Mouse (Mus musculus) intestine, postnatal 0 days (tissue): Measurements from ENCODE around the gene Nbea. TPM values are rescaled to one million over a fixed set of nuclear protein-coding genes. Genes with fewer than 3 reads are reported as not detected.

Experiments used
- ATAC-seq: fragments of 200-750 bp; cut with Nextera tagmentation; 2 replicates; pipeline ENCODE4 v1.8.0; 2017; ENCODE audit warnings: mild to moderate bottlenecking, moderate TSS enrichment, moderate library complexity
- H3K27ac ChIP-seq: fragments of 300-500 bp; sonication (generic); 2 replicates; pipeline ENCODE4 v1.5.1; 2014; ENCODE audit warnings: mild to moderate bottlenecking, low read depth, low read length, moderate library complexity
- H3K27me3 ChIP-seq: fragments of 300-500 bp; sonication (generic); replicated peaks from 2 replicates; pipeline ENCODE4 v1.6.1; 2014; ENCODE audit warnings: low read length, mixed read lengths; ENCODE audit not compliant: control insufficient read depth, insufficient read depth
- H3K36me3 ChIP-seq: fragments of 300-500 bp; sonication (generic); 2 replicates; pipeline ENCODE4 v1.6.1; 2014; ENCODE audit warnings: mild to moderate bottlenecking, moderate library complexity; ENCODE audit not compliant: control insufficient read depth, insufficient read depth
- H3K4me1 ChIP-seq: fragments of 300-500 bp; sonication (generic); replicated peaks from 2 replicates; pipeline ENCODE4 v1.6.1; 2014; ENCODE audit warnings: antibody characterized with exemption, low read length, mixed read lengths; ENCODE audit not compliant: control insufficient read depth, insufficient read depth
- H3K4me2 ChIP-seq: fragments of 300-500 bp; sonication (generic); replicated peaks from 2 replicates; pipeline ENCODE4 v1.6.1; 2014; ENCODE audit warnings: low read depth, mild to moderate bottlenecking, moderate library complexity
- H3K4me3 ChIP-seq: fragments of 300-500 bp; sonication (generic); 2 replicates; pipeline ENCODE4 v1.5.1; 2014; ENCODE audit warnings: low read depth, low read length
- H3K9ac ChIP-seq: fragments of 300-500 bp; sonication (generic); 2 replicates; pipeline ENCODE4 v1.6.1; 2014; ENCODE audit warnings: mild to moderate bottlenecking, low read depth, low read length
- H3K9me3 ChIP-seq: fragments of 300-500 bp; sonication (generic); 2 replicates; pipeline ENCODE4 v1.6.1; 2016; ENCODE audit warnings: mixed run types; ENCODE audit not compliant: control insufficient read depth
- CTCF ChIP-seq: sonication (generic); IDR thresholded peaks from 2 replicates; pipeline ENCODE4 v1.5.1; 2016; ENCODE audit warnings: low read depth, mild to moderate bottlenecking, control low read depth, antibody characterized with exemption, moderate library complexity
- WGBS: fragments of 180-500 bp; shearing (Covaris S2); extraction: QIAGEN DNeasy Blood & Tissue Kit; methylation state at CpG from one replicate; pipeline ENCODE4 v1.1.7; 2014; 5-methylcytosine and 5-hydroxymethylcytosine counted together
- polyA plus RNA-seq: library from polyadenylated mRNA; unstranded; fragments of >200 nt; fragmentation: Nextera tagmentation; extraction: Ambion mirVana; gene quantifications from 2 replicates; pipeline ENCODE4 v1.2.1, GENCODE M21; 2015

Nbea gene
- polyA plus RNA-seq, 1 experiment from 2014 or later: 4.2 TPM

DNA sequence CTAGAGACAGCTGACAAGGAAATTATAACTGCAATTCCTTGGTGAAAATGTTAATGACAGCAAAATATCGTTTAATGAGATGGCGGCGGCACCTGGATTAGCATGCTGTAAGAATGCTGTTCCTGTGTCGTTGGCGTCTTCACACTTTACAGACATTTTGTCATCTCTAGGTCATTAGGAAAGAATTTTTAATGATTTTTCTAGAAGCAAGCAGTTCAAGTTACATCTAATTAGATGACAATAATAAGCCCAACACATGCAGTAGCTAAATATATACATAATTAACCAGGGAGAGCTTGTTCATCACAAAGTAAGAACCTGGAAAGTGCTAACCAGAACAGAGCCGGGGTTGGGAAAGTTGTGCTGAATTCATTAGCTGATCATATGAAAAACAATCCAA lies 469.2 kb downstream of the Nbea start:
- H3K4me3 ChIP-seq: no peak overlapping the region
- no peaks in the 10 kb centered on the region for H3K4me1 ChIP-seq
- no peak overlapping the region for H3K4me2 ChIP-seq
- H3K36me3 ChIP-seq: no peaks in the 10 kb centered on the region
- H3K9me3 ChIP-seq: no peaks in the 10 kb centered on the region
- no peak overlapping the region for H3K27ac ChIP-seq
- no peaks in the 10 kb centered on the region for H3K27me3 ChIP-seq
- TF ChIP-seq CTCF: no peak
- no peak for ATAC-seq
- H3K9ac ChIP-seq: no peak overlapping the region
- WGBS: 92% methylated on average over 6 of the region's 6 CpGs

- ATAC-seq: no peak
- H3K27me3 ChIP-seq: no peaks in the 10 kb centered on the region
- no peak overlapping the region for H3K9ac ChIP-seq
- H3K4me2 ChIP-seq: no peak overlapping the region
- no peaks in the 10 kb centered on the region for H3K4me1 ChIP-seq
- 88% methylated on average over 3 of the region's 3 CpGs for WGBS
- no peaks in the 10 kb centered on the region for H3K36me3 ChIP-seq
- TF ChIP-seq CTCF: no peak
- no peak overlapping the region for H3K4me3 ChIP-seq
- H3K27ac ChIP-seq: no peak overlapping the region
- H3K9me3 ChIP-seq: no peaks in the 10 kb centered on the region
Measured at GRCm38 (mm10) chr3:55713856-55714255, 469.6 kb downstream of the Nbea start.

DNA sequence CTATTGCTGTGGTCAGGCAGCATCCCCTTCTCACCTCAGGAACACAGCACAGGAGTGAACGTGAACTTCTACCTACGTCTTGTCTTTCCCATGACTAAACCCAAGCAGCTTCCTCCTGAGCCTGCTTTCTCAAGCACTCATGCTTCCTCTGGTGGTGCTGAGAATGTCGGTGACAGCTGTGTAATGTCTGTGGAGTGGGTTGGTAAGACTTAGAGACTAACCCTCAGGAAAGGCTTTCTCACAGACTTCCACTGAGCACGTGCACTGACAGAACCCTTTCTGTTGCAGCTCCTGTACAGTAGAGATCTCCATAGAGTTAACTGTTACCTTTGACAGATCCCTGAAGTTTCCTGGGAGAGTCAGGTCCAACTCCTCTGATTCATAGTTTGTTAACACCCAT lies 473.2 kb downstream of the Nbea start:
- TF ChIP-seq CTCF: no peak
- H3K36me3 ChIP-seq: no peaks in the 10 kb centered on the region
- H3K9me3 ChIP-seq: no peaks in the 10 kb centered on the region
- no peaks in the 10 kb centered on the region for H3K27me3 ChIP-seq
- H3K4me3 ChIP-seq: no peak overlapping the region
- no peak overlapping the region for H3K27ac ChIP-seq
- no peaks in the 10 kb centered on the region for H3K4me1 ChIP-seq
- no peak for ATAC-seq
- H3K9ac ChIP-seq: no peak overlapping the region
- 85% methylated on average over 4 of the region's 4 CpGs for WGBS
- H3K4me2 ChIP-seq: no peak overlapping the region

DNA sequence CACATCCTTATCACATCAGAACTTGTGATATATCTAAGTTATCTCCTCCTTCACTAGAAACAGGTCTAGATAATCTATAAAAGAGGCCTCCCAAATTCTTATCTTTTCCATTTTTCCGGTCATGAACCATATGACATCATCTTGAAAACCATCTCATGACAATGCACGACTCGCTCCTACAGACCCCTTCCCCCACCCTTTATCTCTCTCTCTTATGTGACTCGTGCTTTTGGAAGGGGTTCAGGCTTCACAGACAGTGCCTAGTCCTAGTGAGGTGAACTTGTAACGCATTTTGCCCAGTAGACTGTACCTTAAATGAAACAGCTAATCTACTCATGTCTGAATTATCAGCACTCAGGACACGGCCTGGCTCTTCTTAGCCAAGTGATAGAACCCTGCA lies 481.9 kb downstream of the Nbea start:
- H3K27me3 ChIP-seq: no peaks in the 10 kb centered on the region
- H3K4me3 ChIP-seq: no peak overlapping the region
- no peaks in the 10 kb centered on the region for H3K9me3 ChIP-seq
- ATAC-seq: no peak
- no peak overlapping the region for H3K9ac ChIP-seq
- H3K27ac ChIP-seq: no peak overlapping the region
- no peaks in the 10 kb centered on the region for H3K4me1 ChIP-seq
- no peak for TF ChIP-seq CTCF
- no peaks in the 10 kb centered on the region for H3K36me3 ChIP-seq
- 65% methylated on average over 6 of the region's 6 CpGs for WGBS
- no peak overlapping the region for H3K4me2 ChIP-seq

DNA sequence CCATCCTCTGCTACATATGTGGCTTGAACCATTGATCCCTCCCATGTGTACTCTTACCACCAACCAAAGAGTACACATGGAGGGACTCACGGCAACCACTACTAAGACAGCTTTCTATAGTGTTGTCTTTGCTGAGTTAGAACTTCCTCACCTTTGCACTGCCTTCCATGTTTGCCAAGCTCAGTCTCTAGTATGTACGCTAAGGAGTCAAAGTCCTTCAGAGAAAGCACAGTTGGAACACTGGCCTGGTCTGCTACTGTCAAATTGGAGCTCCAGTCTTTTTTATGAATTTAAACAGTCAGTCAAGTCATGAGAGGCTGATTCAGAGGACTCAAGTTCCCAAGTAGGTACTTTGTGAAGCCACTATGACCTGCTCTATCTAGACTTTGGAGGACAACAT lies 486.3 kb downstream of the Nbea start:
- Histone ChIP-seq H3K4me3 (no peak overlapping the region), H3K27ac (no peak overlapping the region), H3K4me2 (no peak overlapping the region), H3K4me1 (no peaks in the 10 kb centered on the region), H3K36me3 (no peaks in the 10 kb centered on the region), H3K27me3 (no peaks in the 10 kb centered on the region), H3K9me3 (no peaks in the 10 kb centered on the region), H3K9ac (no peak overlapping the region)
- WGBS: 77% methylated on average over 2 of the region's 2 CpGs
- ATAC-seq: peak; percentile 41; the same call in 1 of the 2 replicates
- no peak for TF ChIP-seq CTCF

GRCm38 (mm10) chr3:55693073-55693472 lies 490.4 kb downstream of the Nbea start:
- Histone ChIP-seq H3K4me2 (no peak overlapping the region), H3K27ac (no peak overlapping the region), H3K36me3 (no peaks in the 10 kb centered on the region), H3K27me3 (no peaks in the 10 kb centered on the region), H3K4me1 (no peaks in the 10 kb centered on the region), H3K9ac (no peak overlapping the region), H3K9me3 (no peaks in the 10 kb centered on the region), H3K4me3 (no peak overlapping the region)
- ATAC-seq: no peak
- 36% methylated on average over 4 of the region's 4 CpGs for WGBS
- no peak for TF ChIP-seq CTCF

GRCm38 (mm10) chr3:55688098-55688497 lies 495.4 kb downstream of the Nbea start:
- Histone ChIP-seq H3K9ac (no peak overlapping the region), H3K4me3 (no peak overlapping the region), H3K9me3 (no peaks in the 10 kb centered on the region), H3K27ac (no peak overlapping the region), H3K36me3 (no peaks in the 10 kb centered on the region), H3K4me2 (no peak overlapping the region), H3K4me1 (no peaks in the 10 kb centered on the region), H3K27me3 (no peaks in the 10 kb centered on the region)
- ATAC-seq: no peak
- no peak for TF ChIP-seq CTCF
- 9% methylated on average over 1 of the region's 1 CpGs for WGBS
